Mouse (Mus musculus) left cerebral cortex, adult 8-10 months (tissue): Measurements from ENCODE around the gene Tmem97. TPM values are rescaled to one million over a fixed set of nuclear protein-coding genes. Genes with fewer than 3 reads are reported as not detected.
"Not testable (repeated sequence)": the region's sequence is repeated elsewhere in the genome, so short reads cannot be mapped to it uniquely, and the experiment has no call there.

Experiments used
- DNase-seq, 2 experiments: peaks; one replicate each; pipeline ENCODE4 v3.0.0; 2022; ENCODE audit warnings: low spot score in 2 of 2
- total RNA-seq, 4 experiments: library from RNA; stranded (reverse); gene quantifications; 2 replicates each; pipeline ENCODE4 v1.2.4; 2022

The Tmem97 gene
- total RNA-seq, result 10 to 100 TPM; 23.7 to 29.6 (median 26.6) TPM

DNA sequence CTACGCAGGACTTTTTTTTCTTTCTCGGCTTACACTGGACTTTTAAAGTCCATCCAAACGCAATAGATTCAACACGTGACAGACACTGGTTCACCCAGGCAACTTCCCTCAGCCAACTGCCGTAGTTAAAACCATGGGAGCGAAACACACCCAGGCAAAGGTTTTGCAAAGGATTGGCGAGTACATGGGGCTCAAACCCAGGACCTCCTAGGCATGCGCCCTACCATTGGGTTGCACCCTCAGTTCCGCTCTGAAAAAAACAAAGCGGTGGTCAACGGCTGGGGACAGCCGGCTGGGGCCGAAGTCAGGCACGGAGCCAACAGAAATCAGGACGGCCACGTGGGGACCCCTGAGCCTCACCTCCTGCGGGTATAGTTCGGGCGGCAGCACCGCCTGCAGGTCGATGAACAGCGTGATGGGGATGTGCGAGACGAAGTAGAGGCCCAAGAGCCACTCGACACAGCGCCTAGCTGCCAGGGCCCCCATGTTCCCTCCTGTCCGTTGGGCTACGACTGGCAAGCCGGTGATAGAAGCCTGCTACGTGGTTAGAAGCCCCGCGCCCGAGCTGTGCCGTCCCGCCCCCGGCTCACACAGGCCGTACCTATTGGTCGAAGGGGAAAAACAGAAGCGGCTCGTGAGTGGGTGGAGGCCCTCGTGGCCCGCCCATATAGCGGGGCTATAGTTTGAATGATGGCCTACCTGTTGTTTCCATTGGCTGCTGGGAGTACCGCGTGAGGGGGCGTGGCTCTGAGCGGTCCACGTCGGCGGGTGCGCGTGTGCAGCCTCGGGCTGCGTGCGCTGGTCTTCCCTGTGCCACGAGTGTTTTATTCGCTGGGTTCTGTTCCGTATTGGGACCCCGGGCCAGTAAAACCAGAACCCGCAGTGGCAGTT lies at the start of gene Tmem97:
TSS of gene Tmem97 (minus strand) at position 610 of the 891 bp plus-strand sequence.
- peak; percentile 81 to 98 for DNase-seq

DNA sequence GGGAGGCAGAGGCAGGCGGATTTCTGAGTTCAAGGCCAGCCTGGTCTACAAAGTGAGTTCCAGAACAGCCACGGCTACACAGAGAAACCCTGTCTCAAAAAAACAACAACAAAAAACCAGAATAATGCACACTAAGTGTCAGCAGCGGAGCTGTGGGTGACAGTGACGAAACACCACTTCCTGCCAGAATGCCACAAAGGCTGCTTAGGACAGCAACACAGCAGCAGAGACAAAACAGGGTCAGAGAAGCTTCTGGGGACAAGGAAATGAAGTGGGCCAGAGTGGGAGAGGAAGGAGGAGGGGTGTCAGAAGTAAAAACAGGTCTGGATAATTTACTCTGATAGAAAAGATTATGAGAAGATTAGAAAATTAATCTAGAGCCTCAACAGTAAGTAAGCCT lies 49.5 kb upstream of the Tmem97 start:
- DNase-seq, result no peak

- DNase-seq, result no peak
Measured at GRCm38 (mm10) chr11:78598763-78599415, 48.3 kb upstream of the Tmem97 start.

DNA sequence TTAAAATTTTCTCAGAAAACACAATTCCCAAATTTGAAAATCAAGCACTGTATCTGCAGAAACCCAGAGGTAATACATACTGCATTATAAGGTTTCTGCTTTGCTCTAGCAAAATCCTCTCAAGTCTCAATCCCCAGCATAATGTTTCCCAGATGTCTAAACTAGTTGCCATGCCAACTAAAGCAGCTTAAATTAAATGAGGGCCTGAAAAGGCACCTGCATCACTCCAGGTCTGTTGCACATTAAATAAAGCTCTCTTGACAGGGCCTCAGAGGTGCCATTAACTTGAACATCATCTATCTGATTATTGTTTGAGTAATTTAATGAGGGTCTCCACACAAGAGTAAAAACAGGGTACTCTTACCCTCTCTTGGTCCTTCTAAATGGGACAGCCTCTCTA lies 46.2 kb upstream of the Tmem97 start:
- no peak for DNase-seq

DNA sequence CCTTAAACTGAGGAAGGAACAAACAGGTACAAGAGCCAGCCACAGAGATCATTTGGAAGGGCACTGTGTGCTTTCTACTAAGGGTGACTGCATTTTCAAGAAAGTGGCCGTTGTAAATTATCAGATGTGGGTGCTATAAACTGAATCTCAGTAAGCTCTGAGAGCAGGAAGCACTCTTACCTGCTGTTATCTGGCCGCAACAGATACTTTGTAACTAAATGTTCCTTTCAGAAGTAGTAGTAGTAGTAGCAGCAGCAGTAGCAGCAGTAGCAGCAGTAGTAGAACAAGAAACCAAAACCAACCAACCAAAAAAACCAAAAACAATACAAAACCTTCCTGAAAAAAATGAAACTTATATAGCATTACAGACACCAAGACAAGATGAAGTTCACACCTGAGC lies 45.2 kb upstream of the Tmem97 start:
- no peak for DNase-seq

- DNase-seq, result no peak
Measured at GRCm38 (mm10) chr11:78594271-78594964, 43.8 kb upstream of the Tmem97 start.

- not testable (repeated sequence) for DNase-seq
Measured at GRCm38 (mm10) chr11:78587677-78588076, 37.1 kb upstream of the Tmem97 start.

- no peak for DNase-seq
Measured at GRCm38 (mm10) chr11:78586099-78586498, 35.5 kb upstream of the Tmem97 start.

- DNase-seq, result no peak
Measured at GRCm38 (mm10) chr11:78582848-78583247, 32.3 kb upstream of the Tmem97 start.

DNA sequence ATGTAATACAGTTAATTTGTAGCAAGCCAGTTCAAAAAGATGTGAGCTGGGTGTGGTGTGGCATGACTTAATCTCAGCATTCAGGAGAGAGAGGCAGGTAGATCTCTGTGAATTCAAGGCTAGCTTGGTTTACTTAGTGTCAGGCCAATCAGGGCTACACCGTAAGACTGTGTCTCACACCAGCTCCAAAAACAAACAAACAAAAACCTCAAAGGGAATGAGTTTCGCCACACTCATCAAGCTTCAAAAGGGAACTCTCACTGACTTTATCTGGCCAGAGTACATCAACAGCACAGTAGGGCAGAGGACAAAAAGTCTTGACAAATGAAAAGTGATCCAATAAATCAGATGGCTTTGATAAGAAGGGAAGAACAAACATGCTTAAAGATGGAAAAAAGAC lies 24.4 kb upstream of the Tmem97 start:
- no peak for DNase-seq

- DNase-seq, result no peak
Measured at GRCm38 (mm10) chr11:78574536-78574935, 24.0 kb upstream of the Tmem97 start.

GRCm38 (mm10) chr11:78574031-78574430 lies 23.5 kb upstream of the Tmem97 start:
- not testable (repeated sequence) for DNase-seq

DNA sequence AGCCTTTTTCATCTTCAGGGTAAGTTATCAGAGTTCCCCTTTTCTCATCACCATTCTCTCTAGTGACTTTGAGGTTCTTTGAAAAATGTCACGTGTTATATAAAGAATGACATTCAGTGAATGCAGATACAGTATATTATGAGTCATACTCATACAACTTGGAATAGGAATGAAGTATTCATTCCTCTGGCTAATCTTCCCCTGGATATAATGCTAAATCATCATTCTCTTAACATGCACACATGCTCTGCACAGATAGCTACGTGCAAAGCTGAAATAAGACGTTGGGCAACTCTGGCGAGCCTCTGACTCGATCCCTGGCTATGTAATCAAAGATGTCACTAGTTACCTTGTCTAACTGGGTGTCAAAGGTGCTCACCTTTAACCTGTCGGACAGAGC lies 21.3 kb upstream of the Tmem97 start:
- DNase-seq, result no peak

DNA sequence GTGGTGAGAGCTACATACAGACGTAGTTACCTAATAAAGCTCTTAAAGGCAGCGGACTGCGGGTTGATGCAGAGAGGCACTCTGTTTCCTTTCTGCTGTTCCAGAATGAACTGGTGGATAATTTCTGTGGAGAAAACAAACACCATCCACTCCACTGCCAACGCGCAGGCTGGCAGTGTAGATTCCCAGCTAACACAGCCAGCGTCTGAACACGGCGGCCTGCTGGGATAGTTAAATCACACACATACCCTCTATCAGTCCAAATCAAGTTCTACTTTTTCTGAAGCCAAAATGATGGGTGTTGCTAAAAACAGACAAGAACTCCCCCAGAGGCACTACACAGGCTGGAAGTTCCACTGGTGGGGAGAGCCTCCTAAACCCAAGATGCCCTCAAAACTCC lies 20.9 kb upstream of the Tmem97 start:
- no peak for DNase-seq

GRCm38 (mm10) chr11:78569806-78570205 lies 19.2 kb upstream of the Tmem97 start:
- DNase-seq, result no peak

DNA sequence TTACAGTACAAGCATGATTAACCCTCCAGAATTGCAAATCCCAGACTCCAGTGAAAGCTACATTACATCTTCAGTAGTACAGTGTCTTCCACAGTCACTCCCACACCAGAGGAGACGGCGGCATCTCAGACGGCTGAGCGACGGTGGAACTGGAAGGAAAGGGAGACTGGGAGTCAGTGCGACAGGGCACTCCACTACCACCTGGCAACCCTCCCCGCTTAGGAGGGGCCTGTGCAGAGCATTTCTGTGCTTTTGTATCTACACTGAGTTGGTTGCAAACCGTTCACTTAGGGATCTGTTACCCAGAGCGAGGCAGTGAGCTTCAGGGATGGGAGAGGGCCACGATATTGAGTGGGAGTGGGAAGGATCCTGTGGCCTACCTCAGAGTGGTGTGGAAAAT lies 18.2 kb upstream of the Tmem97 start:
- no peak for DNase-seq

DNA sequence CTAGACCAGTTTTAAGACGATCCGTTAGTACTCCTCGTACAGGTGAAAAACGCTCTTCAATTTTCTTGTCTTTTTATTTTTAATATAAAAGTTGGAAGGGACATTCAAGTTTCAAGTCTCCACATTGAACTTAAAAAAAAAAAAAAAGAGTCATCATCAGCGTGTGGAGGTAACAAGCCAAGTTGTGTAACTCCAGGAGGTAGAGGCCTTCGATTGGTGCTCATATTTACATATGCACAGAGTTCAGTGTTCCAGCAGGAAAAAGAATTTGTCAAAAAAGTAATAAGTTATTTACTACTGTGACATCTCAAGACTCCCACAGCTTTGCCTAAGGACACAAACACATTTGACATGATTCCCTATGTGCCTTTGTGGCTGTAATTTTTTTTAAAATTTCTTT lies 17.0 kb upstream of the Tmem97 start:
- DNase-seq, result no peak

DNA sequence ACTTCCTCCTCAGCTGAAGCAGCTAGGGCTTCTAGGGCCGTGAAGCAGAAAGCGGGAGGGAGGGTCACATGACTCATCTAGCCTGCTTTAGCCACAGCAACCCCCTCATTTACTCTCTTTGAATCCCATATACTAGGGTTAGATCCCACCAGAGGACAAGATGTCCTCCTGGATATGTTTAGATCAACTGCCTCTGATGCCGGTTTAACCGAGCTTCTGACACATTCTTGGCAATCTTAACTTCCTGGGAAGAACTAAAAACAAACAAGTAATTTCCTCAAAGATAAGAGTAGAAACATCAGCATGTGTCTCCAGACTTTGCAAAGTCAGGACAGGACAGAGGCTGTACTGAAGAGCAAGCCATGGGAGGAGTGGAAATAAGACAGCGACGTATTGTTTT lies 16.2 kb upstream of the Tmem97 start:
- DNase-seq, result no peak

DNA sequence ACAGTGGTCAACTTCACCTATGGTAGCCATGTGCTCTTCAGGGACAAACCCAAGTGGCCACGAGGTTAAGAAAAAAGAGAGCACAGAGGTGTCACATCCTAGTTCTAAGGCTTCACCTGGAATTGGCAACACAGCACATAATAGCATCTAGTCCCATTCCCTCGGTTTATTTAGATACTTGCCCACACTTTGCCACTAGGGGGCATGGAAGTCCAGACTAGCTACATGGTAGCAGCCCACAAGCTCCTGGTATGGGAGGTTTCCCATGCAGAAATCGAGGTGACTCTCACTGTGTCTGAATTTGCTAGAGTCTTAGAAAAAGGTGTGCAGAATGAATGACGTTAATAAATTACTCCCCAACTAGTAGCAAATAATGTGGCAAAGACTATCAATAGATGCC lies 9.9 kb upstream of the Tmem97 start:
- peak in 1 of 2 experiments; percentile 65 for DNase-seq

- DNase-seq, result no peak
Measured at GRCm38 (mm10) chr11:78557241-78557640, 6.7 kb upstream of the Tmem97 start.

GRCm38 (mm10) chr11:78556070-78556469 lies 5.5 kb upstream of the Tmem97 start:
- no peak for DNase-seq

DNA sequence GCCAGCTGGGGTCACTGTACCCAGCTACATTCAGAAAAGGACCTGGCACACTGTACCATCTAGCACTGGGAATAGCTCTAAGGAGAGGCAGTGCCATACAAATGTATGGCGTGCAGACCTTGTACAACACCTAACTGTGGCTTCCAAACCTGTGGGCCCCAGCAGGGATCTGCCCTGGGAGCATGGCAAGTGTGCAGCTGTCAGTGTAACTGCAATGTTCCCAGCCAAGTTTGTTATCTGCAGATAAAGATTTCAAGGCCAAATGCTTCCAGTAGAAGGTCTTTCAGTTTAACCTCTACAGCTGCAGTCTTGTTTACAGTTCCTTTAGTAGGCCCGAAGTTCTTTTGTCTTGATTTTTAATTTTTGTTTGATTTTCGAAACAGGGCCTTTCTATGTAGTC lies 5.0 kb upstream of the Tmem97 start:
- DNase-seq, result no peak
